Mouse (Mus musculus): ENCODE measurements around the gene Gm42957.
"Not testable (repeated sequence)": the region's sequence is repeated elsewhere in the genome, so short reads cannot be mapped to it uniquely, and the experiment has no call there.

Gene Gm42957

DNA sequence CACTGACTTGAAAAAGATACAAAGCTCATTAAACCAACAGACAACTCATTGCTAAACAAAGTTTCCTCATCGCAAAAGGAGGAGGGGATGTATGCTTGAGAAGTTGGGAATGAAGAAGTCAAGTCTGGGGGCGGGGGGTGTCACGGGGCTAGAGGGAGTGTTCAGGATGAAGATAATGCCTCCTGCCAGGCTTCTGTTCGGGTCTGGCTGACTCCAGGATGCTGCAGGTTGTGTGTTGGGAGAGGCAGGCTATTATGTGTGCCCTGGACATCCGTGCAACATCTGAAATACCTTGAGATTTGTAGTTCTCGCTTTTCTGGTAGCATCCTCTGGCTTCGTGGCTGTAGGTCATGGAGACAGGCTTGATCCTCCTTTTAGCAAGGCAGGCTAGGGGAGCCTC is 43.2 kb downstream of the Gm42957 start:
- DNase-seq: no peak

DNA sequence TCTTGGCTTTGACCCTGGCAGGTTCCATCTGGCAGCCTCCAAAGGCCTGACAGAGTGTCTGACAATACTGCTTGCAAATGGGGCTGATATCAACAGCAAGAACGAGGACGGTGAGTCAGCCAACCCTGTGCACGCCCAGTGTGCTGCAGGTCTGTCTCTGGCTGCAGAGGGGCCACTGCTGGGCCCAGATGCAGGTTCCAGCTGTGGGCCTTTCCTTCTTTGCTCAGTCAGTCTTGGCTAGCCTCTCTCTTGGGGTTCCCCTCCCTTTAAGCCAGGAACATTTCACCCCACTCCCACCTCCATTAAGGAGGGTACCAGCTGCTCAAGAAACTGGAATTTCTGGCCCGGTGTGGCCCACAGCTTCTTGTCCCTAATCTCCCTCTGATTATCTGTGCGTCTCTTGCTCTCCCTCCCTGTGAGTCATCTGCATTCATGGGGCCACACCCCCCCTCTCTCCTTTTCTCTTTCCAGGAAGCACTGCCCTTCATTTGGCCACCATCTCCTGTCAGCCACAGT is 43.9 kb downstream of the Gm42957 start:
- DNase-seq: no peak

DNA sequence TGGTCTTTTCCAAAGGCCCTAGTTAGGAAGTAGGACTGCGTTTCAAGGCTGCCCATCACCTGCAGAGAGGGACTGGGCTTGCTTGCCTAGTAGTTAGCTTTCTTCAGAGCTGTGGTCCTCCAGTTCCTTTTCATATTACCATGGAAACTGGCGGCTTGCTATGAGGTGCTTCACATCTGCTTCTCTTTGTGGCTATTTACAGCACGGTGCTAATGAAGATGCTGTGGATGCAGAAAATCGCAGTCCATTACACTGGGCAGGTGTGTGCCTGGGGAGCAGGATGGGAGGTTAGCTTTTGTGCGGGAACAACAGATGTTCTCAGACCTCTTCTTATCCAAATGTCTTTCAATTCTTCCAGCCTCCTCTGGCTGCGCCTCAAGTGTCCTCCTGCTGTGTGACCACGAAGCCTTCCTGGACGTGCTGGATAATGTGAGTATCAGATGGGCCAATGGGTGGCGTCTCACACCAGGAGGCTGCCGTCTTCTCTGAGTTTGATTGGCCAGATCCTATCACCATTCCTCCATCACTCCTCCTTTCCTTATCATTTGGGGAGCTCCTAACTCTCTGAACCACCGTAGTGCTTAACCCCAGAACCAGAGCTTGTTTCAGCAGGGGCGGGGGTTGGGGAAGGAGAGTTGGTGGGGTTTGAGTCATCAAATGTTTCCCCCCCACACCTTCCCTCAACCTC is 45.1 kb downstream of the Gm42957 start:
- no peak for DNase-seq

DNA sequence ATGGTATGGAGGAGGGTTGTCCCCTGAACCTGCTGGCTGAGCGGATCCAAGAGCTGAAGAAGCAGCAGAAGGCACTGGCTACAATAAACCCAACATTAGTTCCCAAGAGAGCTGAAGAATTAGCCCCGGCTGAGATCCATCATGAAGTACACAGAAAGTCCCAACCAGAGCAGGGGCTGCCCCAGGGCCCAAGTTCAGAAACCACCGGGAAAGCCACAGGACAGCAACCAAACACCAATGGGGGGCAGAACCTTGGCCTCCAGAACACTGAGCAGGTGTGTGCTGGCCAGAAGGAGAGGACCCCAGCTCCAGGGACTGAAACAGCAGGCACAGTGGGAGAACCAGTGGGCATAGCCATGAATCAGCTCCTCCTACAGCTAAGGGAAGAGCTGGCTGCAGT is 48.2 kb downstream of the Gm42957 start:
- DNase-seq: no peak

DNA sequence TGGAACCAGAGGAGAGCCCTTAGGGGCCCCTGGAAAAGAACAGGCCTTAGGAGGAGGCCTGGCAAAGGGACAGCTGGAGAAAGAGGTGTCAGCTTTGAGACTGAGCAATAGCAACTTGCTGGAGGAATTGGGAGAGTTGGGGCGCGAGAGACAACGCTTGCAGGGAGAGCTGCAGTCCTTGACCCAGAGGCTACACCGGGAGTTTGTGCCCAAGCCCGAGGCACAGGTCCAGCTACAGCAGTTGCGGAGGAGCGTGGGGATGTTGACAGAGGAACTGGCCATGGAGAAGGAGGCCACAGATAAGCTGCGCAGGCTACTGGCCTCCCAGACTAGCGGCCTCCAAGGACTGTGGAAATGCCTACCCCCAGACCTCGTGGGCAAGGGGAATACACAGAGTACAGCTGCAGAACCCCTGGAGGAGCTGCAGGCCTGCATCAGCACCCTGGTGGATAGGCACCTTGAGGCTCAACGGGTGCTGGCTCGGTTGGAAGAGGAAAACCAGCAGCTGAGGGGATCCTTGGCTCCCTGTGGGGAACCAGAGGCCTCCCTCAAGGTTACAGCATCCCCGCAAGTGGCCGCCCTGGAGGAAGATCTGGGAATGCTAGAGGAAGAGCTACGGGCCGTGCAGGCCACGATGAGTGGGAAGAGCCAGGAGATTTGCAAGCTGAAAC is 49.0 kb downstream of the Gm42957 start:
- no peak for DNase-seq

DNA sequence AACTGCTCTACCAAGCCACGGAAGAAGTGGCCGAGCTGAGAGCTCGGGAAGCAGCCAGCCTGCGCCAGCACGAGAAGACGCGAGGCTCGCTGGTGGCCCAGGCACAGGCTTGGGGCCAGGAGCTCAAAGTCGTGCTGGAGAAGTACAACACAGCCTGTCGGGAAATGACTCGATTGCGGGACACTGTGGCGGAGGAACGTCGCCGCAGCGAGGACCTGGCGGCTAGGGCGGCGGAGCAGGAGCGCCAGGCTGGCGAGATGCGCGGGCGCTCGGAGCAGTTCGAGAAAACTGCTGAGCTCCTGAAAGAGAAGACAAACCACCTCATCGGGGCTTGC is 49.5 kb downstream of the Gm42957 start:
- peak in 1 of 2 experiments; percentile 35 for DNase-seq

DNA sequence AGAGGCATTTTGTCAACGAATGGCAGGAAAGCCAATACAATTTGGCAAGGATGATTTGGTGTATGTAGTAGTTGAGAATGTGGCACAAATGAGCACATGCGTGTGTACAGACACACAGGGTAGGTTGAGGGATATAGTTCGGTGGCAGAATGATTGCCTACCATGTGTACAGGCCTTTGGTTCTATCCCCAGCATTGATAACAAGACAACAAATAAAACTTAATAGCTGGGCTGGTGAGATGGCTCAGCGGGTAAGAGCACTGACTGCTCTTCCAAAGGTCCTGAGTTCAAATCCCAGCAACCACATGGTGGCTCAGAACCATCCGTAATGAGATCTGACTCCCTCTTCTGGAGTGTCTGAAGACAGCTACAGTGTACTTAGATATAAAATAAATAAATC is 50.8 kb downstream of the Gm42957 start:
- DNase-seq: not testable (repeated sequence)

DNA sequence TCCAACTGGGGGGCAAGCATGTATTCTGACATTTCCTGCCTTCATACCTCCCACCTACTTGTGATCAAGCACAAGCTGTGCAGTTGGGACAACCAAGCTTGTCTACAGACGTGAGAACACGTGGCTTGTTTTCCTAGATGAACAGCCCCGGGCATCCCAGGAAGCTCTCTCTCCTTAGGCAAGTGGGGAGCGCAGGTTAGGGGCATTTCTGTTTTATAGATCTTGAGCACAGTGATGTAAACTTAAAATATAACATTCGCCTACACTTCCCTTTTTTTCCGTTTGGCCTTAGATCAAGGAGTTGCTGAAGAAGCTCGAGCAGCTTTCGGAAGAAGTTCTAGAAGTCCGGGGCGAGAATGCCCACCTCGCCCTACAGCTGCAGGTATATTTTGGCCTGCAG is 53.6 kb downstream of the Gm42957 start:
- DNase-seq: no peak

DNA sequence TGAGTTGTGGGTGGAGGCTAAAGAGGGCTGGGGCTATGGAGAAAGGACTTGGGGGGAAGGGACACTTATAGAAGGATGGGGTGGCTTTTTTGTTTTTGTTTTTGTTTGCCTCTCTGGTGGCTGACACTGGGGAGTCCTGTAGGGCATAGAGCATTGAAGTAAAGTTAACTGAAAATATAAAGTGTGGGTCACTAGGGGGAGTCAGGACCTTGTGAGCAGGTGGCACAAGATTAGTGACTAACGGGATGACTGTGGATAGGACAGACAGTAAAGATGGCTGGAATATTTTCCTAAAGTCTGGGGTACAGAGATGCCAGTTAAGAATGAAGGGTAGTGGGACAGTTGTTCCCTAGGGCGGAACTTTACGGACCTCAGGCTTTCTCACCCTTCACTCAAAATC is 55.0 kb downstream of the Gm42957 start:
- DNase-seq: no peak

DNA sequence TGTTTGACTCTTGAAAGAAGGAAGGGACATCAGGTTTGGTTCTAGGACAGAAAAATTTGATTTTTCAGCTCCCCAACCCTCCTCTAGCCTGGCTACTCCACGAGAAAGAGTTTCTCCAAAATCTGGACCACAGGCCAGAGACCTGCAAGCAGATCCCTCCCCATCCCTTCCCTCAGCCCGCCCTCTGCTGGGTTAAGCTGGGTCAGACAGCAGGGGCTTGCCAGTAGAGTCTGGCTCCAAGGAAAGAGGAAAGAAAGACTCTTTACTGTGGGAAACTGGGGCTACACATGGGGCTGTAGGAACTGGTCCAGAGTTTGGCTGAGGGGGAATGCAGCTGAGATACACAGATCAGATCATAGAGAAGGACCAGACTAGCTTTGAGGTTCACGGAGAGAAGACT is 57.2 kb downstream of the Gm42957 start:
- DNase-seq: no peak

DNA sequence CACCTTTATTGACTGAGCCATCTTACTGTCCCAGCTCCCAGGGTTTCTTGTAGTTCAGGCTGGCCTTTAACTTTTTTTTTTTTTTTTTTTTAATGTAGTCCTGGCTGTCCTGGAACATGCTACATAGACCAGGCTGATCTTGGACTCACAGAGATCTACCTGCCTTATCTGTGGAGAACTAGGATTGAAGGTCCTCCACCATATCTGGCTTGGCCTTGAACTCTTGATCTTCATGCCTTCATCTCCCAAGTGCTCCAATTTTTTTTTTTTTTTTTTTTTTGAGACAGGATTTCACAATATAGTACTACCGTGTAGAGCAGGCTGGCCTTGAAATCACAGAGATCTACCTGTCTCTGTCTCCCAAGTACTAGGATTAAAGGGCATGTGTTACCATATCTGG is 58.3 kb downstream of the Gm42957 start:
- no peak for DNase-seq

DNA sequence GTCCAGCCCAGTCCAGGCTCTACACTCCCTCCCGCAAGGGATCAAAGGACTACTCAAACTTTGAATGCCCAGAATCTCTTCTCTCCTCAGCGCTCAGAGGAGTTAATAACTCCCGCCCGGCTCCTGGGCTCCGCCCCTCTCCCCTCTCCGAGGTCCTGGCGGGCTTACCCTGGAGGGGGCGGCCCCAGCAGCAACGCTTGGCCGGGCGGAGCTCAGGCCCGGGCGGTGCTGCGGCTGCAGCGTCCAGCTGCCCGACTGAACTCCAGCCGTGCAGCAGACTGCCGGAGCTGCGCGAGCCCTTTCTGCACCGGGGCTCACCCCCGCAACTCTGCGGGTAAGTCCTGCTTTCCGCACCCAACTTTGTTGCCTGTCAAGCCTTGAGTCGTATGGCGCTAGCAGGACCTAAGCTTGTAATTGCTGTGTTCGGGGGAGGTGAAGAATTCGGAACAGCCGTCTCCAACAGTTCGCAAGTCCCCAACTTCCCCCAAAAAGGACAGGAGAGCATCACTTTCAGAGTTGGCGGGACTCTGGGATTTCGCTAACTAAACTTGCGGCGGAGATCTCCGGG is 61.0 kb downstream of the Gm42957 start, which contains the start of gene Pias3:
Gene Pias3 (plus strand): TSS at position 187 of the 568 bp plus-strand sequence.
- DNase-seq: peak; percentile 91 to 94

DNA sequence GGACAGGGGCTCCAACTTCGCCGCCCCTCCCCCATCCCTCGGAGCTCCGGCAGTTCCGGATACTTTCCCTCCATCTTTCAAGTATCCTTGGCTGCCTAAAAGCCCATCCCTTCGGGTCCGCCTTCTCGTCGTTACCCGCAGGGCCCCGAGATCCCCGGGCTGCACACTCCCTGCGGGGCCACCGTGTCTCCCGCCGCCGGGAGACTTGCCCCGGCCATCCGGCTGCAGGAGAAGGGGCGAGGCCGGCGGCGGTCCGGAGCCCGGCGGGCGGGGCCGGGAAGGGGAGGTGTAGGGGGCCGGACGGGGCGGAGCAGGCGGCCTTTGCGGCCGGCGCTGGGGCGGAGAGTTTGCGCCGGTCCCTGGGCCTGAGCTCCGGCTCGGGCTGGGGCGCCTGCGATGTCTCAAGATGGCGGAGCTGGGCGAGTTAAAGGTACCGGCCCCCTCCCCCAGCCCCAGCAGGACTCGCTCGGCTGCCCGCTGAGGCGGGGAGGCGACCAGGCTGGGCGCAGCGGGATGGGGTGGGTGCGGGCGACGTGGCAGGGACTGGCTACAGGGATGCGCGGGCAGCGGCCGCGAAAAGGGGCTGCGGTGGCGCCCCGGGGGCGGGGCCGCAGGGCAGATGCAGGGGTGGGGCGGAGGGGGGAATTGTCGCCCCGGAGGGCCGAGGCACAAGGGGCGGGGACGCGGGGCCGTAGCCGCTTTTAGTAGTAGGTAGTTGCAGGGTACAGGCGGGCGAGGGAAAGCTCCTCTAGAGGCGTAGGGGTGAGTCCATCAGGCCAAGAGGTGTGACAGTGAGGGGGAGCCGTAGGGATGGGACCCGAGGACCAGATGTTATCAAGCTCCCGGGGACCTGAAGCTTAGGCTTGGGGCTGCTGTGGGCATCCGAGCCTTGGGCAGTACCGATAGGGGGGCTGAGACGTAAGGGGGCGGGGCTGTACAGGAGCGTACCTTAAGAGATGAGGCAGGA is 61.8 kb downstream of the Gm42957 start:
- peak; percentile 92 to 95 for DNase-seq

DNA sequence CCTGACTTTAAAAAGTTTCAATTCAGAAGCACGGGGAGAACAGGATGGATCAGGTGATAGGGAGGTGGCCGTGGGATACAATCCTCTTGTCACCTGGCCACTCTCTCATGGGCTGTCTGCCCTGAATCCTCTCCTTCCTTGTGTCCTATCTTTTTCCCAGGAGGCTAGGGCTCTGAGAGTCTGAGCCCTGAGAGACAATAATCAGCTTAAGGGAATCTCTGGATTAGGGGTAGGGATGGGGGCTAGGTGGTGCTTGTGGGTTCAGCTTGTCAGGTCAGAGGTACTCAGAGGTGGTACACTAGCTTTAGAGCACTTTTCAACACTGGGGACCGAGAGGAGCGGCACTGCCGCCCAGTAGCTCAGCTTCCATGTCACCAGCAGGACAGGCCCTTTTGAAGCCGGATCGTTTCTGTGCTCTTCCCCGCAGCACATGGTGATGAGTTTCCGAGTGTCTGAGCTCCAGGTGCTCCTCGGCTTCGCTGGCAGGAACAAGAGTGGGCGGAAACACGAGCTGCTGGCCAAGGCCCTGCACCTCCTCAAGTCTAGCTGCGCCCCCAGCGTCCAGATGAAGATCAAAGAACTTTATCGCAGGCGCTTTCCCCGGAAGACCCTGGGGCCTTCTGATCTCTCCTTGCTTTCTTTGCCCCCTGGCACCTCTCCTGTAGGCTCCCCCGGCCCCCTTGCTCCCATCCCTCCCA is 63.9 kb downstream of the Gm42957 start:
- DNase-seq: no peak

DNA sequence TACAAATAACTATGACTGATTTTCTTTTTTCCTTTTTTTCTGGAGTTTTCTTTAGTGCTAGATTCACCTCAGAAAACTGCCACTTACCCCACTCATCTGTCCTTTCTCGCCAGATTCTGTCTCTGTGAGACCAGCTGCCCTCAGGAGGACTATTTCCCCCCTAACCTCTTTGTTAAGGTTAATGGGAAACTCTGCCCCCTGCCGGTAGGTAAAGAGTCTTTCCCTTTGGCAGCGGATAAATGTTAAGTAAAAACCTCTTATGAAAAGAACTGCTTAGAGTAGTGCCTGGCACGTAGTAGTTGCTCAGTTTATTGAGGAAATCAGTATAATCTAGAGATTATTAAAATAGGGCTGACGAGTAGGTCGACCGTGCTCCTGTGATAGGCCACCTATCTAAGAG is 65.1 kb downstream of the Gm42957 start:
- DNase-seq: peak; percentile 22 to 73

DNA sequence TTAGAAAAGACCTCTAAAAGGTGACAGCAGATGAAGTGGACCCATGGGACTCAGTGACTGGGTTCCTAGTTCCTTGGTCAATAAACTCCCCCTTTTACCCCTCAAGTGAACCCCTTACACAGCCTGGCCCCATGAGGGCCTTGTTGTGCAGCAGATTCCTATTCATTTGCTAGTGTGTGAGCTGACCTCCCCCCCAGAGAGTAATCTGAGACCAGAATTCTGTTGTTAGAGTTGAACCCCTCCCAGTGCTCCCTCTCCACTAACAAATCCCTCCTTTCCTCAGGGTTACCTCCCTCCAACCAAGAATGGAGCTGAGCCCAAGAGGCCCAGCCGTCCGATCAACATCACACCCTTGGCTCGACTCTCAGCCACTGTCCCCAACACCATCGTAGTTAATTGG is 65.7 kb downstream of the Gm42957 start:
- DNase-seq: no peak

Measured in kidney, postnatal 36 days (tissue).